Mouse (Mus musculus): ENCODE results near the gene Gm45808.
"Not testable (repeated sequence)": the region's sequence is repeated elsewhere in the genome, so short reads cannot be mapped to it uniquely, and the experiment has no call there.

The Gm45808 gene

DNA sequence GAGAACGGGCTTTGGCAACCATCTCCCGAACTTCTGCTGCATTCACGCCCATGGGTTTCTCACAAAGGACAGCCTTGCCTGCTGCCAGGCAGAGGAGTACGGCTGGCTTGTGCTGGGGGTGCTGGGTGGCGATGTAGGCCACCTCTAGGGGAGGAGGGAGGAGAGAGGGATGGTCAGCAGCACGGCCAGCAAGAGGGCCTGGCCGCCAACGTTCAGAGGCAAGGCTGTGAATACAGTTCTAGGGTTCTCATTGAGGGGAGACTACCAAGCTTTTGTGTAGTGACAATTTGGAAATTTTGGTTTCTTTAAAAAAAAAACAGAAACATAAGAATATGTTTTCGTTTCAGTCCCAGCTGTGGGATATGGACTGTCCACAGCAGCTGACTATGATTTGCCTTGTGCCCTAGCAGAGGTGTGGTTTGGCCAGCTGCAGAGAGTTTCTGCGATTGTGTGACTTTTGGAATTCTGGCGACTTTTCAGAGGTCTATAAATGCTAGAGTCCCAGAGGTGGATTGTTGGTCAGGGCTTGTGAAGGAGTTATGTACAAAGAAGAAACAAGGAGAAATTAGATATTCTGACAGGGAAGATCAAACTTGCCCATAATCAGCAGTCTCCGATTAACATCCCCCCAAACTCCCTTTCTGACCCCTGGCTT, at the start of gene Gm45808:
Gene Gm45808, minus strand, starts transcription at position 51 of the 655 bp plus-strand sequence.
- no peak for DNase-seq (ENCODE audit: low spot score)

DNA sequence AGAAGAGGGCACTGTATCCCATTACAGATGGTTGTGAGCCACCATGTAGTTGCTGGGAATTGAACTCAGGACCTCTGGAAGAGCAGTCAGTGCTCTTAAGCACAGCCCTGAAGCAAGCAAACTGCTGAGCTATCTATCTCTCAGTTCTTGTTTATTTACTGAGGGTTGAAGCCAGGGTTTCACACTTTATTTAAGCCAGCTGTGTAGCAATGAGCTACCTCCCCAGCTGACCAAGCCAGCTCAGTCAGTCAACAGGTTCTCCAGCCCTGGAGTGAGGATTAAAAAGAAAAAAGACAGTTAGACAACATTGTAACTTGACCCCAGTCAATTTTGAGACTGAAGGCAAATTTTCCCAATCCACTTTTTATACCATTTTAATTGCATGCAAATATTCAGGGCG, 49.1 kb upstream of the Gm45808 start:
- DNase-seq (ENCODE audit: low spot score): no peak

DNA sequence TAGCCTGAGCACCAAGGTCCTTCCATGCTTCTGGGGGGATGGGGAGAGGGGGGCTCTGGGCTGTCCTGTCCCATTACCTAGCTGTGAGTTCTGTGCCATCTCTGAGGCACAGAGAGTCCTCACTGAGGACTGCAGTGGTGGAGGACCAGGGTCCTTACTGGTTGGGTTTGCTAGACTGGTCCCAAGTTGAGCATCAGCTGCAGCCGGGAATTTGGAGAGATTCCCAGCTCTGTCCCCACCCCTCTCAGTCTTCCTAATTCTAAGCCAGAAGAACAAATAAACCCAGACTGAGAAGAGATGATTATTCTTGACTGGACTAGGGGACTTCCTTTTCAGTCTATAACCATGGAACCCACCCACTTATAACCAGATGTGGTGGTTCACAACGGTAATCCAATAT, 44.0 kb upstream of the Gm45808 start:
- no peak for DNase-seq (ENCODE audit: low spot score)

DNA sequence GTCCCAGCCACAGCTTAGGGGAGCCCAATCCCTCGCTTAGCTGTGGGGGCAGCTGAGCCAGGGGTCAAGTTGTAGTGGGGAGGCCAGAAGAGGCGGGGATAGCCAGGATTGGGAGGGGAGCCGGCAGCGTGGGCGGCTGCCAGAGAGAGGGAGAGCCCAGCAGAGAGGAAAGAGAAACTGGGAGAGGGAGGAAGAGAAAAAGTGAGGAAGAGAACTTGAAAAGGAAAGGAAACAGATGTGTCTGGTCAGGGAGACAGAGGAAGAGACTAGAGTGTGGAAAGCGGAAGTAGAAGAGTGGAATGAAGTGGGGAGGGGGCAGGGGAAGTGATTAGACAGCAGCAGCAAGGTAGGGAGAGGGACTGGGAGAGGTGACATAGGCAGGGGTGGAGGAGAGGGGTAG, 42.9 kb upstream of the Gm45808 start:
- DNase-seq (ENCODE audit: low spot score): no peak

DNA sequence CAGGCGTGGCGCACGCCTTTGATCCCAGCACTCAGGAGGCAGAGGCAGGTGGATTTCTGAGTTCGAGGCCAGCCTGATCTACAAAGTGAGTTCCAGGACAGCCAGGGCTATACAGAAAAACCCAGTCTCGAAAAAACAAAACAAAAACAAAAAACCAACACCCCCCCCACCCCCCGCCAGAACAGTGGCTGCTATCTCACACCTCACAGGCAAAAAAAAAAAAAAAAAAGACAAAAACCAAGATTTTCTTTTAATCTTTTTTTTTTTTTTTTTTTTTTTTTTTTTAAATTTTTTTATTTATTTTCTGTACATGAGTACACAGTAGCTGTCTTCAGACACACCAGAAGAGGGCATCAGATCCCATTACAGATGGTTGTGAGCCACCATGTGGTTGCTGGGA, 40.6 kb upstream of the Gm45808 start:
- DNase-seq (ENCODE audit: low spot score): not testable (repeated sequence)

DNA sequence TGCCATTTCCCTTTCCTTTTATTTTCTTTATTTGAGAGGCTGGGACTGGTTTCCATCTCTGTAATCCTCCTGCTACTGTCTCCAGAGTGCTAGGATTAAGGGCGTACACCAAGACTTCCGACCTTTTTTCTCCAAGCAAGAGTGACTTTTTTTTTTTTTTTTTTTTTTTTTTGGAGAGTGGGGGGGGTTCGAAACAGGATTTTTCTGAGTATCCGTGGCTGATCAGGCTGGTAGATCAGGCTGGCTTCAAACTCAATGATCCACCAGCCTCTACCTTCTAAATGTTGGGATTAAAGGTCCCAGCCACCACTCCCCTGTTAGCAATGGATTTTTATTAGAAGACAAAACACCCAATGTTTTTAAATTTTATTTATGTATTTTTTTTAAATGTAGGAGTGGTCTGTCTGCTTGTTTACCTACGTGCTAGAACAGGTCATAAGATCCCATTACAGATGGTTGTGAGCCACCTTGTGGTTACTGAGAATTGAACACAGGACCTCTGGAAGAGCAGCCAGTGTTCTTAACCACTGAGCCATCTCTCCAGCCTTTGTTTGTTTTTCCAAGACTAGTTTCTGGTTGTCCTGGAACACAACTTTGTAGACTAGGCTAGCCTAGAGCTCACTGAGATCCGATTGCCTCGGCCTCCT, 40.0 kb upstream of the Gm45808 start:
- DNase-seq (ENCODE audit: low spot score): no peak

DNA sequence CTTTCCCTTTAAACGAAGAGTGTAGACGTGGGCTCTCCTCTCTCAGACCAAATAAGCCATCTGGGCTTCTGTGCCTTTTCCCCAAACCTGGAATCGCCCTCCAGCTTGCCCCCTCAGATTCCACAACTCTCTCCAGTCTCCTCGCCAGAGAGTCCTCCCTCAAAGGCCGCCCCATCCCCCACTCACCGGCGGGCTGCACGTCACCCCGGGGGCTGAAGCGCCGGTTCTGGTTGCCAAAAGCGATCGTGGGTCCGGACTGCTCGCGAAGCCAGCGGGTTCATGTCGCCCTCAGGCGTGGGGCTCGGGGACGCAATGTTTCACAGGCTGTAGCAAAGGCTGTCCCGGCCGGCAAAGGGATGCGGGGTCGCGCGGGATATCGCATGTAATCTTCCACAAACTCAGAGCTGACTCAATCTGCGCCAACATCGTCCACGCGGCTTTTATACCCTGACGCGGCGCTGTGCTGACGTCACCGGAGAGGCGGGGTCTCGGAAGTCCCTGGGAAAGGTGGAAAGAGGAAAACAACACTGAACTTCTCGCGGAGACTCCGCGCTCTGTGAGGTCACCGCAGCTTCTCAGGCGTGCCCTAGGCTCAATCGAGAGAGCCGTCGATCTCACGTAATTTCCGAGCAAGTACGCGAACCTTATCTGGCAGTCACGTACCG, 39.3 kb upstream of the Gm45808 start, which contains the start of the genes Ppp1r15a and Plekha4:
Gene Ppp1r15a, minus strand, starts transcription at position 460 of the 665 bp plus-strand sequence.
Gene Plekha4, plus strand, starts transcription at position 522 of the 665 bp plus-strand sequence.
- DNase-seq (ENCODE audit: low spot score): peak; percentile 90

DNA sequence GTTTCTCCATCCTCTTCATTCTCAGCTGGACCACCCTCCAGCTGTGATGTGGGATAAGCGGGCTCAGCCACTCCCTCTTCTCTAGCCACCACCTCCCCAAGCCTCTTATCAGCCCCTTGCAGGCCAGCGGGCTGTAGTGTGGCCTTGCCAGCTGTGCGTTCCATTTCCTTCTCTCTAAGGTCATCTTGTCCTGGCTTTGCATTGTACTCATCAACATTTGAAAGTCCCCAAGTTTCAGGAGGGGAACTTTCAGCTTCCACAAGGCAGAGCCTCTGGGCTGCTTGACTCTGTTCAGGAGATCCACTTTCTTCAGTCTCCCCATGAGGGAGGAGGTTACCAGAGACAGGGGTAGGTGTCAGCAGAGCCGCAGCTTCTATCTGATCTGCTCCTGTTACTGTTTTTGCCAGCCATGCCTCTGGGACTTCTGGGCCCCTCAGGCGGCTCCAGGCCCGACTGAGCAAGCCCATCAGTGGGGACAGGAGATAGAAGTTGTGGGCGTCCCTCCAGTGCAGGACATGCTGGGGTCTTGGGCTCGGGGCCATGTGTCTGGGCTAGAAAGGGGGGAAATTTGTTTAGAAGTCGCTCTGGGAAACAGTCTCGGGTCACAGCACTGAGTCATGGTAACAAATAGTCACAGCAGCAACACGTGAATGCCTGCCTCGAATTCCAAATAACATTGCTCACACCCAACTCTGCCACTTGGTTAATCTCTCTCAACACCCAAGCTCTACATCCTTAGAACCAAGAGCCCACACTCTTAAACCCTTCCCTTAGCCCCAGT, 38.4 kb upstream of the Gm45808 start:
- peak; percentile 50 for DNase-seq (ENCODE audit: low spot score)

DNA sequence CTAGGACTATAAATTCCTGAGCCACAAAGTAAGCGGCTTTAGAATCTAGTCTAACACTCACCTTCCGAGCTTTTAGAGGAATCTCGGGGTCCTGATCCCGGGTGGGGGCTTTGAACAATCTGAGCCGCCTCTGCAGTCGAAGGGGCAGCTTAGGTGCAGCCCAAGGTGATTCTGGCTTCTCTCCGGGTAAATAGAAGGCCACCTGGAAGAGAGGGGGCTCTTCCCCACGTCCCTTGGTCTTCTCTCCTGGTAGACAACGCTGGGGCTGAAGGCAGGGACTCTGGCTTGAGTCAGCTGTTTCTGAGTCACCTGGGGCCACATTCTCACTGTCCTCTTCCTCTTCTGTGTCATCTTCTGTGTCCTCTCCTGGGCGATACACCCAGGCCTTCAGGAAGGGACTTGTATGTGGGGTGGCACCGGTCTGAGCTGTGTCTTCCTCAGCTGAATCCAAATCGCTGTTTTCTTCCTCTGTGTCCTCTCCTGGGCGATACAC, 37.1 kb upstream of the Gm45808 start:
- no peak for DNase-seq (ENCODE audit: low spot score)

DNA sequence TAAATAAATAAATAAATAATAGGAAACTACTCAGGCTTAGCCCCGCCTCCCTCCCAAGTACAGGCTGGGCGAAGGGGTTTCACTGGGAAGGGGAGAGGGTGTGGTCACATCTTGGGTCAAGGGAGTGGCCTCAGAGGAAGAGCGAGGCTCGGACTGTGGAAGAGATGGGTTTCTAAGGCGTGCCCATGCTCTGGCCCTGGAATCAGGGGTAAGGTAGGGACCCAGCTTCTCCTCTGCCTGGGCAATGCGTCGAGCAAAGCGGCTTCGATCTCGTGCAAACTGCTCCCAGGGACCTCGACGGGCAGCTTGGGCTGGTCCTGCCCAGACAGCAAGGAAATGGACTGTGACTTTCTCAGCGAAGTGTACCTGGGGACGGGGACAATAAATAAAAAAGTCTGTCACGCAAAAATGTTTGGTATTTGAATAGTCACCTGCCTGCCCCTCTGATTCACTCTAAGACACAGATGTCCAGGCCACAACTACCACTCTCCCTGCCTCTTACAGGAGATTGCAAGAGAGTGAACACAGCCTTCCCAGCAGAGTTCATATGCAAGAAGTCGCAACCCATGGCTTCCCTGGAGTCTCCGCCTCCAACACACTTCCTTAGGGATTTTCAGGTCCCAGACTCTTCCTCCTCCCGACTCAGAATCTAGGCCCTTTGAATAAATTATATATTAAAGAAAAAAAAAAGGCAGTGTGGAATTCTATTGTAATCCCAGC, 36.5 kb upstream of the Gm45808 start:
- DNase-seq (ENCODE audit: low spot score): no peak

DNA sequence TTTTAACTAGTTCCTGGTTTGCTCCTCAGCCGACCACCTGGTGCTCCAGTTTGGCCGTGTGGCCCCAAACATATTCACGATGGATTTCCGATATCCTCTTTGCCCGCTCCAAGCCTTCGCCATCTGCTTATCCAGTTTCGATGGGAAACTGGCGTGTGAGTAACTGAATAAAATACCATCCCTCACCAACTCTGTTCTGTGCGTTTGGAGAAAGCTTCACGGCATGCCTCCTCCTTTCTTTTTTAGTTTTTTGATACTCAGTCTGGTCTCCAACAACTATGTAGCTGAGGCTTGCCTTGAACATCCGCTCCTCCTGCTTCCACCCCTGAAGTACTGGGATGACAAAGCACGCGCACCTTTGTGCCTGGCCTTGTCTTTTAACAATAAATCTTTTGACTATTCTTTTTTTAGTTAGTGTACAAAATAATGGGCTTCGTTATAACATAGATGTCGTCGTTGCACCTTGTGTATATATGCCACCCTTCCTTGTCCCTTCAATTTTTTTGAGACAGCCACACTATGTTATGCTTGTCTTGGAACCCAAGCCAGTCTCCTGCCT, 35.7 kb upstream of the Gm45808 start:
- no peak for DNase-seq (ENCODE audit: low spot score)

DNA sequence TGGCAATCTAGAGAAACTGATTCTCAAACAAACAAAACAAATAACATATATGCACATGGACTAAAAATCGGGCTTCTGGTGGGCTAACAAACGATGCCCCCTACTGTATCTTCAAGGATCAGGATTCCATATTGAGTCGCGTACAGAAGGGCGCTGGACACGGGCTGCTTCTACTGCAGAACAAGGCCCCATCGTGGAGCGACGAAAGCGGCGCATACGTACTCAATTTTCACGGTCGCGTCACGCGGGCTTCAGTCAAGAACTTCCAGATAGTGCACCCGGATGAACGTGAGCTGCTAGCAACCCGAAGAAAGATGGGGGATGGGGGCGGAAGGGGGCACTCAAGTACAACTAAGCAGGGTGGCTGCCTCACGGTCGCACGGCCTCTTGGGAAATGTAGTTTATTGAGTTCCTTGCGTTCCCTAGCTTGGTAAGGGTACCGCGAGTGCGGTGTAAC, 35.1 kb upstream of the Gm45808 start:
- DNase-seq (ENCODE audit: low spot score): peak; percentile 85

DNA sequence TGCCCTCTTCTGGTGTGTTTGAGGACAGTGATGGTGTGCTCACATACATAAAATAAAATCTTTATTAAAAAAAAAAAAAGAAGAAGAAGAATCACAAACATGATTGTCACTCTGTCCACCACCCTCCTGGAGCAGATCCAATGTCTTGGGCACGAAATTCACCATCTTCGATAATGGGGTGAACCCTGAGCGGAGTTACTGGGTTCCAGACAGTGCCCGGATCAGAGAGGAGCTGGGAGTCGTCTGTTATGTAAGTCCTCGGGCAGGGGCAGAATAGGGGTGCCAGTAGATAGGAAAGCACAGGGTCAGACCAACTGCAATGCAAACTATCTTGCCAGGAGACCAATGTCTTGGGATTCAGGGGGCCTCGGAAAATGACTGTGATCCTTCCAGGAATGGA, 34.0 kb upstream of the Gm45808 start:
- no peak for DNase-seq (ENCODE audit: low spot score)

DNA sequence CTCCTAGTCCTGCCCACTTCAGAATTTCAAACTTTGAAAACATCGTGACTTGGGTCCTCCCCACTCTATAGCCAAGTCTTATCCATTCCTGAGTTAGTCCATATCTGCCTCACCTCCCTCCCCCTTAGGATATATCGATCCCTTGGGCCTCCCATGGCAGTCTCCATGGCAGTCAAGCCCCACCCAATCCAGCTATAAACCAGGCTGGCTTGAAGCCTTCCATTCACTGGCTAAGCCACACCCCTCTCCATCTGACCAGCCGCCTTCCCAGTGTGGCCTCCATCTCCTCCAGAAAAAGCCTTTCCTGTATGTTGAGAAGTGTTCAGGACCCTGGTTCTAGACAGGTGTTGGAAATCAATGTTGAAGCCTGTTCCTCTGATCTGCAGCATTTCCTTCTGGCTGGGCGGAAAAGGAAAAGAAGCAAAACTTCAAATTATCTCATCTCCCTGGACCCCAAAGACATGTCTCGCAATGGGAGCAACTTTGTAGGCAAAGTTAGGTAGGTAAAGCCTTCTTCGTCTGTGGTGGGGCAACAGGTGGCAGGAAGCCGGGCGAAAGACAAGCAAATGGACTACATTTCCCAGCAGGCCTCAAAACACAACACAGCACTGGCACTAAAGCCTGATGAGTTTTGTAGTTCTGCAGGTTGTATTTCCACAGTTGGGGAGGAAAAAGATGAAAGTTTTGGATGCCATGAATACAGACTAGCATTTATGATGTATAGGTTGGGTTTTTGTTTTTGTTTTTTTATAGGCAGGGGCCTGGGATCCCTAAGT, 32.9 kb upstream of the Gm45808 start:
- DNase-seq (ENCODE audit: low spot score): no peak

DNA sequence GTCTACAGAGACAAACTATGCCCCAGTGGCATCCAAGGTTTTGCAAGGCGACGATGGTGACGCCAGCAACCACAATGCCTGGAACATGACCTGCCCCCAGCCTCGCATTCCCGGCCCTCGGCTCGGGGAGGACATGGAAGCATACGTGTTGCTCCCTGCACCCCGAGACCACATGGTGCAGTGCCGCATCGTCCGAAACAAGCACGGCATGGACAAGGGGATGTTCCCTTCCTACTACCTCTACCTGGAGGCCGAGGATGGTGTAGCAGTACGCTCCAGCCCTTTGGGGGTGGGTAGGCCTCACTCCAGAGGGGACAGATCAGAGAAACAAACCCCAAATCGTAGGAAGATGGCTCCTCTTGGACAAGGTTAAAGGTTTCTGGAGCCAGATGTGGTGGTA, 32.0 kb upstream of the Gm45808 start:
- DNase-seq (ENCODE audit: low spot score): no peak

DNA sequence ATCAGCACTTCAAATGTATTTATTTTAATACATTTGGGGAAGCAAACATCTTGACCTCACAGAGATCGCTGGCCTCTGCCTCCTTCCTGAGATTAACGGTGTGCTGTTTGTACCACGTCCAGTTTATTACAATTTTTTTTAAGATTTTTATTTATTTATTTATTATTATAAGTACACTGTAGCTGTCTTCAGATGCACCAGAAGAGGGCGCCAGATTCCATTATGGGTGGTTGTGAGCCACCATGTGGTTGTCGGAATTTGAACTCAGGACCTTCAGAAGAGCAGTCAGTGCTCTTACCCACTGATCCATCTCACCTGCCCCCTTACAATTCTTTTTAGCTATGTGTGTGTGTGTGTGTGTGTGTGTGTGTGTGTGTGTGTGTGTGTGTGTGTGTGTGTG, 30.2 kb upstream of the Gm45808 start:
- DNase-seq (ENCODE audit: low spot score): not testable (repeated sequence)

DNA sequence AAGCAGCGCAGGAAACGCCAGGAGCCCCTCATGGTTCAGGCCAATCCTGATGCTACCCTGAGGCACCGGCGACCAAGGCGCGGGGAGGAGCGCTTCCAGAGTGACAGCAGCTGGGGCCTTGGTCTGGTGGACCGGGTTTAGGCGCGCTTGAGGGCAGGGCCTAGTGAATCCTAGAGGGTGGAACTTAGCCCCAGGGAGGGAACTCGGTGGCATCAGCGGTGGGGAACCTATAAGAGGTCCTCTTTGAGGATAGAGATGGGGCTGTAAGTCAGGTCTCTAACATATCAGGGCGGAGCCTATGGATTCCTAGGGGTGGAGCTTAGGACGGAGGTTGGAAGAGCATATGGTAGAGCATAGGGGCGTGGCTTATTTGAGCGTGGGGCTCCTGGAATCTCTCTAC, 28.8 kb upstream of the Gm45808 start:
- DNase-seq (ENCODE audit: low spot score): no peak

DNA sequence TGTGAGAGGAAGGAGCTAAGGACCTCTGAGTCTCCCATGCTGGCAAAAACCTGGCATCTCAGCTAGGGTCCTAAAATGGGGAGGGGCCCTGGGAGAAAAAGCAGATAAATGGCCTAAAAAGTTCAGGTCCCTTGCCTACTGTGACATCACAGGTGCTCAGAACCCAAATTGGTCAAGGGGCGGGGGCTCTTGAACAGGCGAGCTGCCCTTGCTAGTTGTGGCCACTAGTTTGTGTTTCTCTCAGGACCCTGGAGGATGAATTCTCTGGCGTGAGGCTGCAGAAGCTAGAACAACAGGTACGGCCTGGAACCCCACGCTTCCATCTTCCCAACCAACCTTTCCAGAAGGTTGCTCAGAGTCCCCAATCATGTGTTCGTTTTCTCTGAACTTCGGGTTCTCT, 27.8 kb upstream of the Gm45808 start:
- DNase-seq (ENCODE audit: low spot score): no peak

DNA sequence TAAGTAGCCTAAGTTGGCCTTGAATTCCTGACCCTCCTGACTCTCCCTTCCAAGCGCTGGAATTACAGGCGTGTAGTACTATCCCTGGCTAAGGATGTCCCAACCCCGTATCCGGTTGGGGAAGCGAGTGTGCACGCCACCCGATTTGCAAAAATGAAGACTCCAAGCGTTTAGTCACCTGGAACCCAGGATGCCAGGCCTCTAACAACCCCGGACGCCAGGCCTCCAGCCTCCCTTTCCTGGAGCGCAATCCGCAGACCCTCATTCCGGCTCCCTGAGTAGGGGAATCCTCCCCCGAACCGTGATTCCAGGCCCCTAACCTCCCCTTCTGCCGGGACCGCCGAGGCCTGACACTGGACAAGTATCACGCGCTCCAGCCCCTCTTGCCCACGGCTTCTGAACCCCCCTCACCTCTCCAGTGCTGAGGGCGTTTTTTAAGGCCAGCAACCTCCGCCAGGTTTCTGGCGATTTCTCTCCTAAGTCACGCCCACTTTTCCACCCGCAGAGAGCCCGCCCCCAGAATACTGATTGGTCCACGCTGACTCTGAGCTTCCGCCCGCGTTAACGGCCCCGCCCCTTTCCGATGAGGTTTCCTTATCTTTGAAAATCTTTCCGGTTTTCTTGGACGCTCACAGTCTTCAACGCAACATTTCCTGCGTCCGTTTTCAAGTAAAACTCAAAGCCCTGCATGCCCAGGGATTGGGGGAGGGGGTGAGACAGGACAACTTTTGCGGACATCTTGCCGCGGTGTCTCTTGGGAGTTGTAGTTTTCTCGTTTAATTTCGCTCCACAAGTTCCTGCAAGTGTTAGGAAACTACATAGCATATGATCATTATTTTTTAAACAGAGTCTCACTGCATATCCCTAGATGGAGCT, 23.5 kb upstream of the Gm45808 start, which contains the start of gene Nucb1:
Gene Nucb1, minus strand, starts transcription at position 495 of the 876 bp plus-strand sequence.
- peak; percentile 92 for DNase-seq (ENCODE audit: low spot score)

All from testis, postnatal 14 days (tissue).